Mouse (Mus musculus) ES-Bruce4 (cell line): ENCODE measurements around the gene Sqstm1.

Source experiments
- CTCF ChIP-seq: IDR thresholded peaks from one replicate; pipeline ENCODE4 v1.8.1; 2011; ENCODE audit warnings: low read depth, low read length
- POLR2A ChIP-seq: IDR thresholded peaks from one replicate; pipeline ENCODE4 v1.8.1; 2011; ENCODE audit warnings: low read length; ENCODE audit not compliant: insufficient read depth

GRCm38 (mm10) chr11:50212060-50212739 is 1.6 kb upstream of the Sqstm1 start:
- TF ChIP-seq POLR2A (no peak), CTCF (no peak)
